Mouse (Mus musculus): ENCODE measurements around the gene Mkrn2. TPM values are rescaled to one million over a fixed set of nuclear protein-coding genes. Genes with fewer than 3 reads are reported as not detected.

Gene Mkrn2
- polyA plus RNA-seq, 1 experiment from 2014 or later, result 8.6 TPM

GRCm38 (mm10) chr6:115583430-115584125 lies 18.1 kb upstream of the Mkrn2 start:
- no peak overlapping the region for H3K27ac ChIP-seq (replicated peaks)
- ATAC-seq (ENCODE audit: insufficient read depth), result no peak
- no peak overlapping the region for H3K4me3 ChIP-seq (replicated peaks)
- WGBS (ENCODE audit: insufficient replicate concordance), result 36% methylated on average over 6 of the region's 6 CpGs
- H3K4me1 ChIP-seq (replicated peaks), result no peaks in the 10 kb centered on the region
- no peaks in the 10 kb centered on the region for H3K9me3 ChIP-seq (replicated peaks)
- H3K27me3 ChIP-seq, result no peaks in the 10 kb centered on the region
- peaks cover 7% of the 10 kb centered on the region; the same call in 1 of the 2 replicates for H3K36me3 ChIP-seq (replicated peaks)
- H3K4me2 ChIP-seq, result no peak overlapping the region
- H3K9ac ChIP-seq, result no peak overlapping the region

GRCm38 (mm10) chr6:115584176-115584575 lies 17.5 kb upstream of the Mkrn2 start:
- Histone ChIP-seq H3K9me3 (replicated peaks) (no peaks in the 10 kb centered on the region), H3K27me3 (no peaks in the 10 kb centered on the region), H3K4me3 (replicated peaks) (no peak overlapping the region), H3K4me1 (replicated peaks) (no peaks in the 10 kb centered on the region), H3K9ac (no peak overlapping the region), H3K27ac (replicated peaks) (no peak overlapping the region), H3K36me3 (replicated peaks) (peaks cover under 1% of the 10 kb centered on the region; the same call in 1 of the 2 replicates), H3K4me2 (no peak overlapping the region)
- no peak for ATAC-seq (ENCODE audit: insufficient read depth)
- 57% methylated on average over 3 of the region's 3 CpGs for WGBS (ENCODE audit: insufficient replicate concordance)

- no peaks in the 10 kb centered on the region for H3K9me3 ChIP-seq (replicated peaks)
- no peak overlapping the region for H3K4me2 ChIP-seq
- ATAC-seq (ENCODE audit: insufficient read depth), result no peak
- no peaks in the 10 kb centered on the region for H3K36me3 ChIP-seq (replicated peaks)
- no peak overlapping the region for H3K9ac ChIP-seq
- H3K27ac ChIP-seq (replicated peaks), result no peak overlapping the region
- H3K4me3 ChIP-seq (replicated peaks), result no peak overlapping the region
- H3K27me3 ChIP-seq, result no peaks in the 10 kb centered on the region
- H3K4me1 ChIP-seq (replicated peaks), result no peaks in the 10 kb centered on the region
- WGBS (ENCODE audit: insufficient replicate concordance), result 72% methylated on average over 10 of the region's 10 CpGs
Observed at GRCm38 (mm10) chr6:115586321-115586720, 15.4 kb upstream of the Mkrn2 start.

- Histone ChIP-seq H3K4me2 (peak overlapping the region; percentile 37), H3K4me1 (replicated peaks) (no peaks in the 10 kb centered on the region), H3K9ac (no peak overlapping the region), H3K27ac (replicated peaks) (peak overlapping the region; percentile 10; the same call in 1 of the 2 replicates), H3K36me3 (replicated peaks) (no peaks in the 10 kb centered on the region), H3K9me3 (replicated peaks) (no peaks in the 10 kb centered on the region), H3K4me3 (replicated peaks) (peak overlapping the region; percentile 30), H3K27me3 (no peaks in the 10 kb centered on the region)
- ATAC-seq (ENCODE audit: insufficient read depth), result peak; percentile 38
- WGBS (ENCODE audit: insufficient replicate concordance), result 77% methylated on average over 19 of the region's 19 CpGs
Observed at GRCm38 (mm10) chr6:115591692-115592359, 9.9 kb upstream of the Mkrn2 start.

- peak within 1 kb of the TSS; percentile 37 for H3K4me2 ChIP-seq
- H3K9ac ChIP-seq, result no peak within 1 kb of the TSS
- ATAC-seq (ENCODE audit: insufficient read depth), result peak; percentile 66
- 45% methylated on average over 5 of the region's 5 CpGs for WGBS (ENCODE audit: insufficient replicate concordance)
- peak within 1 kb of the TSS; percentile 10; the same call in 1 of the 2 replicates for H3K27ac ChIP-seq (replicated peaks)
- H3K27me3 ChIP-seq, result no peaks in the 10 kb centered on the region
- no peaks in the 10 kb centered on the region for H3K36me3 ChIP-seq (replicated peaks)
- peak within 1 kb of the TSS; percentile 30 for H3K4me3 ChIP-seq (replicated peaks)
- 0 out of 2 replicates have a peak, but pooled peaks cover 4% of the 10 kb centered on the region for H3K4me1 ChIP-seq (replicated peaks)
- no peaks in the 10 kb centered on the region for H3K9me3 ChIP-seq (replicated peaks)
Observed at GRCm38 (mm10) chr6:115592458-115592857, 9.2 kb upstream of the Mkrn2 start, which contains the start of gene Mkrn2os. Gene Mkrn2os (minus strand): TSS chr6:115592576.

GRCm38 (mm10) chr6:115593252-115593651 lies 8.4 kb upstream of the Mkrn2 start:
- H3K9me3 ChIP-seq (replicated peaks), result no peaks in the 10 kb centered on the region
- no peak overlapping the region for H3K4me3 ChIP-seq (replicated peaks)
- no peak overlapping the region for H3K27ac ChIP-seq (replicated peaks)
- no peak overlapping the region for H3K9ac ChIP-seq
- 55% methylated on average over 4 of the region's 4 CpGs for WGBS (ENCODE audit: insufficient replicate concordance)
- H3K27me3 ChIP-seq, result no peaks in the 10 kb centered on the region
- 0 out of 2 replicates have a peak, but pooled peaks cover 4% of the 10 kb centered on the region for H3K4me1 ChIP-seq (replicated peaks)
- no peaks in the 10 kb centered on the region for H3K36me3 ChIP-seq (replicated peaks)
- no peak for ATAC-seq (ENCODE audit: insufficient read depth)
- no peak overlapping the region for H3K4me2 ChIP-seq

GRCm38 (mm10) chr6:115594463-115594862 lies 7.2 kb upstream of the Mkrn2 start:
- H3K27ac ChIP-seq (replicated peaks), result no peak overlapping the region
- no peaks in the 10 kb centered on the region for H3K9me3 ChIP-seq (replicated peaks)
- 0 out of 2 replicates have a peak, but pooled peaks cover 4% of the 10 kb centered on the region for H3K4me1 ChIP-seq (replicated peaks)
- no peak overlapping the region for H3K9ac ChIP-seq
- no peaks in the 10 kb centered on the region for H3K27me3 ChIP-seq
- 34% methylated on average over 3 of the region's 3 CpGs for whole genome bisulfite sequencing (ENCODE audit: insufficient replicate concordance)
- no peak for ATAC-seq (ENCODE audit: insufficient read depth)
- H3K4me2 ChIP-seq, result no peak overlapping the region
- H3K4me3 ChIP-seq (replicated peaks), result no peak overlapping the region
- H3K36me3 ChIP-seq (replicated peaks), result no peaks in the 10 kb centered on the region

GRCm38 (mm10) chr6:115595667-115596066 lies 6.0 kb upstream of the Mkrn2 start:
- H3K9me3 ChIP-seq (replicated peaks), result no peaks in the 10 kb centered on the region
- H3K4me2 ChIP-seq, result no peak overlapping the region
- 44% methylated on average over 3 of the region's 3 CpGs for WGBS (ENCODE audit: insufficient replicate concordance)
- no peak overlapping the region for H3K27ac ChIP-seq (replicated peaks)
- H3K4me3 ChIP-seq (replicated peaks), result no peak overlapping the region
- H3K9ac ChIP-seq, result no peak overlapping the region
- no peaks in the 10 kb centered on the region for H3K27me3 ChIP-seq
- ATAC-seq (ENCODE audit: insufficient read depth), result no peak
- H3K4me1 ChIP-seq (replicated peaks), result 0 out of 2 replicates have a peak, but pooled peaks cover 4% of the 10 kb centered on the region
- H3K36me3 ChIP-seq (replicated peaks), result no peaks in the 10 kb centered on the region

- Histone ChIP-seq H3K4me1 (replicated peaks) (peaks cover 21% of the 10 kb centered on the region), H3K27me3 (no peaks in the 10 kb centered on the region), H3K4me3 (replicated peaks) (peak overlapping the region; percentile 90), H3K9me3 (replicated peaks) (no peaks in the 10 kb centered on the region), H3K36me3 (replicated peaks) (no peaks in the 10 kb centered on the region), H3K9ac (no peak overlapping the region), H3K27ac (replicated peaks) (no peak overlapping the region), H3K4me2 (peak overlapping the region; percentile 92)
- 65% methylated on average over 4 of the region's 4 CpGs for WGBS (ENCODE audit: insufficient replicate concordance)
- no peak for ATAC-seq (ENCODE audit: insufficient read depth)
Observed at GRCm38 (mm10) chr6:115601322-115601714, 384 bp upstream of the Mkrn2 start.

GRCm38 (mm10) chr6:115606461-115606860 lies 4.8 kb downstream of the Mkrn2 start:
- WGBS (ENCODE audit: insufficient replicate concordance), result 69% methylated on average over 1 of the region's 1 CpGs

GRCm38 (mm10) chr6:115607429-115607828 lies 5.7 kb downstream of the Mkrn2 start:
- ATAC-seq (ENCODE audit: insufficient read depth), result no peak
- WGBS (ENCODE audit: insufficient replicate concordance), result 76% methylated on average over 4 of the region's 4 CpGs

More at GRCm38 (mm10) chr6:115606461-115606860, 4.8 kb downstream of the Mkrn2 start:
- H3K4me2 ChIP-seq, result no peak overlapping the region
- H3K4me3 ChIP-seq (replicated peaks), result no peak overlapping the region
- no peak for ATAC-seq (ENCODE audit: insufficient read depth)
- H3K9ac ChIP-seq, result no peak overlapping the region
- H3K9me3 ChIP-seq (replicated peaks), result no peaks in the 10 kb centered on the region
- H3K36me3 ChIP-seq (replicated peaks), result peaks cover 15% of the 10 kb centered on the region
- no peak overlapping the region for H3K27ac ChIP-seq (replicated peaks)
- peaks cover 14% of the 10 kb centered on the region for H3K4me1 ChIP-seq (replicated peaks)
- H3K27me3 ChIP-seq, result no peaks in the 10 kb centered on the region

More at GRCm38 (mm10) chr6:115607429-115607828, 5.7 kb downstream of the Mkrn2 start:
- Histone ChIP-seq H3K4me1 (replicated peaks) (peaks cover 11% of the 10 kb centered on the region), H3K9ac (no peak overlapping the region), H3K9me3 (replicated peaks) (no peaks in the 10 kb centered on the region), H3K27me3 (no peaks in the 10 kb centered on the region), H3K27ac (replicated peaks) (no peak overlapping the region), H3K36me3 (replicated peaks) (peaks cover 24% of the 10 kb centered on the region), H3K4me3 (replicated peaks) (no peak overlapping the region), H3K4me2 (no peak overlapping the region)
